Mouse (Mus musculus): ENCODE measurements around the gene Ybey. TPM values are rescaled to one million over a fixed set of nuclear protein-coding genes. Genes with fewer than 3 reads are reported as not detected.

Ybey gene
- 1.3 to 2.2 TPM (median 1.6 TPM) in 4 replicates for total RNA-seq (2023; ENCODE audit: inconsistent age)

GRCm38 (mm10) chr10:76468203-76469162, at the start of gene Ybey, which contains the start of gene Mcm3ap:
Ybey (minus strand) TSS chr10:76469114.
Mcm3ap (plus strand) TSS chr10:76468927.

GRCm38 (mm10) chr10:76448851-76449250, 20.1 kb downstream of the Ybey start, which contains the start of gene 2610028H24Rik:
2610028H24Rik (plus strand) TSS chr10:76449081.

GRCm38 (mm10) chr10:76442178-76443088, 26.5 kb downstream of the Ybey start, which contains the start of gene Pcnt:
Pcnt (minus strand) TSS chr10:76442786.

GRCm38 (mm10) chr10:76440281-76440680, 28.6 kb downstream of the Ybey start, which contains the start of gene AC141477.1:
AC141477.1 (minus strand) TSS chr10:76440444.

Other genes starting within 250 kb of the Ybey start
- gene Prmt2, start 231.2 kb downstream of the Ybey start, total RNA-seq (2023; ENCODE audit: inconsistent age) = 9.1 to 10.0 TPM (median 9.2 TPM) in 4 replicates
- gene S100b, start 215.3 kb downstream of the Ybey start, total RNA-seq (2023; ENCODE audit: inconsistent age) = not detected in 4 replicates
- gene Dip2a, start 123.8 kb downstream of the Ybey start, total RNA-seq (2023; ENCODE audit: inconsistent age) = 4.3 to 7.5 TPM (median 5.4 TPM) in 4 replicates
- gene AC141477.1, start 28.7 kb downstream of the Ybey start, total RNA-seq (2023; ENCODE audit: inconsistent age) = 8.7 to 19.2 TPM (median 13.6 TPM) in 3 of 4 replicates, not detected in the other
- gene Pcnt, start 26.3 kb downstream of the Ybey start, total RNA-seq (2023; ENCODE audit: inconsistent age) = 51.5 to 67.5 TPM (median 61.7 TPM) in 4 replicates
- gene 2610028H24Rik, start 20.0 kb downstream of the Ybey start, total RNA-seq (2023; ENCODE audit: inconsistent age) = not detected in 4 replicates
- 70.5 to 74.7 TPM (median 72.7 TPM) in 4 replicates for gene Mcm3ap, start 187 bp downstream of the Ybey start, total RNA-seq (2023; ENCODE audit: inconsistent age)
- 14.6 to 24.3 TPM (median 21.7 TPM) in 4 replicates for gene Lss, start 62.5 kb upstream of the Ybey start, total RNA-seq (2023; ENCODE audit: inconsistent age)
- gene Spatc1l, start 93.2 kb upstream of the Ybey start, total RNA-seq (2023; ENCODE audit: inconsistent age) = not detected in 4 replicates
- gene Ftcd, start 106.5 kb upstream of the Ybey start, total RNA-seq (2023; ENCODE audit: inconsistent age) = not detected in 4 replicates
- gene Col6a2, start 154.5 kb upstream of the Ybey start, total RNA-seq (2023; ENCODE audit: inconsistent age) = 0.13 to 0.22 TPM in 2 of 4 replicates, not detected in the others

Measured in B cell, adult (primary cell).